Mouse (Mus musculus): ENCODE results near the gene Ffar3.

Gene Ffar3

DNA sequence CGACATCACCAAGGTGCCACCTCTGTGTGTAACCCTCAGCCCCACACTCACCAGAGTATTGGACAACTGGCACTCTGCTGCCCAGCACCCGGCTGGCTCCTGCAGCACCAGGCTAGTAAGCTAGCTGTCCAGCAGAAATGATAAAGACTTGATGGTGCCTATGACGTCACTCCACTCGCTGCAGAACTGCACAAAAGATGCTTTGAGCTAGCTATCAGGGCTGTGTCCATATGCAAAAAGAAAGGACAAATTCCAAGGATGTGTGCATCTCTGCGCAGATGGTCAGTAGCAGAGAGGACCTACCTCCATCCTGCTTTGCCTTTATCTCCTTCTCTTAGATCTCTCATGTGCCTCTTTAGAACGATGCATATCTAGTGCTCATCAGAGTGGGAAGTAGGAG is at the start of gene Ffar3:
Gene Ffar3, minus strand, starts transcription at position 101 of the 400 bp plus-strand sequence.
- no peak for DNase-seq

DNA sequence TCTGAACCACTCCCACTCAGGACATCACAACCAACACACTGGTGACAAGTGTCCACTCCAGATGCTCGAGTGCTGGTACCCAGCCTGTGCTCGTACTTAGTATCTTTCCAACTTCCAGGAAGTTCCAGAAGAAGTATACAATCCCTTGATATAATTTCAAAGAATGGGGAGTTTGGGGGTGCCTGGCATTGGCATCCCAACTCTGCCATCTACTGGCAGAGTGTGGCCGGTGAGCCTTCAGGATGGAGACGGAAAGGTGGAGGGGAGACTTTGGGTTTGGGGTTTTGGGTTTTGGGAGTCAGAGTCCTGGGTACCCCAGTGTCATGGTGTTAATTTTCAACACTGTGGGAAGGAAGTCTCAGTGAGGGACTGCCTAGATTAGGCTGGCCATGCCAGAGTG is 48.1 kb upstream of the Ffar3 start:
- peak; percentile 72 to 73 for DNase-seq

DNA sequence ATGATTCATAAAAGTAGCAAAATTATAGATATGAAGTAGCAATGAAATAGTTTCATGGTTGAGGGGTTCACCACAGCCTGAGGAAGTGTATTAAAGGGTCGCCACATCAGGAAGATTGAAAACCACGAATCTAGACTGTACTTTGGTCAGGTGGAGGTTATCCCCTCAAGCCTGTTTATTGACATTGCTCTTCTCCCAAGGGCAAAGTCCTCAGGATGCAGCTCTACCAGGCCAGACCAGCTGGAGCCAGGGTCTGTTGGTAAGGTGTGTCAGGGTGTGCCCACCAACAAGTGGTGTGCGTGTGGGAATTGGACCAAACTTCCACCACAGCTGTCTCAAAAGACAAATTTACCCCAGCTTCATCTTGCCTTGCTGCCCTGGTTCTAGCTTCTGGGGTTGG is 39.2 kb upstream of the Ffar3 start:
- DNase-seq = no peak

DNA sequence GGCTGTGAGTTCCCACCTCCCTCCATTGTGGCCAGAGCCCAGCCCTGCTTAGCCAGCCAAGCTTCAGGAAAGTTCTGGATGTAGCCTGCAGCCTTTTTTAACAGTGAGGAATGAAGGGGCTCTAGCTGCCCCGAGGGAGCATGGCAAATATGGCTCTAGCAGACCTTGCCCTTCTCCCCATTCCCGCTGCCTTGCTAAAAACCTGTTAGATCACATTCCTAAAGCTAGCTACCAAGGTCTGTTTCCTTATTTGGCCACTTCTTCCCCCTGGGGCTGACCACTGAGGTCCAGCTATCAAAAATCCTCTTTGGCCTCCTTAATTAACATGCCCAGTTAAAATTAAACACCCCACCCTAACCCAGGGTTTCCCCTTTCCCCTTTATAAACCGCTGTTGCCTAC is 36.5 kb upstream of the Ffar3 start:
- DNase-seq = no peak

DNA sequence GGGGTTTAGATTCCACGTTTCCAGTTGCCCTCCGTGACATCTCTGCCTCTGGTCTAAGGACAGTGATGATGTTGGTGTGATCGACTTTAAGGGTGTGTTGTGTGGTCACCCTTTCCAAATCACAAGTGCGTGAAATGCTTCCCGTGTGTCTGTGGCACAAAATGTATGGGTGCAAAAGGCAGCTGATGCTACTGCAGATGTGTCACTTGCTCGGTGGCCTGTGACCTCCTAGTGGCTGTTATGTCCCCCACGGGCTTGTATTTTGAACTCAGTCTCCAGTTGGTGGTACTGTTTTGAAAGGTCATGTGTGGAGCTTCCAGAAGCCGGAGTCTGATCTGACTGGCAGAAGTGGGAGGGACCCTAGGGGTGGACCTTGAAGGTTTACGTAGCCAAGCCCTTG is 35.8 kb upstream of the Ffar3 start:
- DNase-seq = peak; percentile 43 to 57

DNA sequence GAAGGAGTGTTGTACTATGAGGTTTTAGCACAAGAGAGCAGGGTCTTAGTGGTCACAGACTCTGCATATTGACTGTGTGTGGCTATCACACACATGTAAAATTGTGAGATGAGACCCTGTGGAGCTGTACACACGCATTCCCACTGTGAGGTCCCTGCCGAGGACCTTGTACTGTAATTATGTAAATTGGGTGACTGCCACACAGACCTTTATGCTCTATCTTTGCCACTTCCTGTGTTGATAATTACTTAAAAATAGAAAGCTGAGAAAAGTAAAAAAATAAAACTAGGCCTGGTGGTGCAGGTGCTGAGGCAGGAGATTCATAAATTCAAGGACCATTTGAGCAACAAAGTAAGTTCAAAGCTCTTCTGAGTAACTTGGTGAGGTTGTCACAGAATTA is 34.7 kb upstream of the Ffar3 start:
- DNase-seq = peak; percentile 31 to 41

DNA sequence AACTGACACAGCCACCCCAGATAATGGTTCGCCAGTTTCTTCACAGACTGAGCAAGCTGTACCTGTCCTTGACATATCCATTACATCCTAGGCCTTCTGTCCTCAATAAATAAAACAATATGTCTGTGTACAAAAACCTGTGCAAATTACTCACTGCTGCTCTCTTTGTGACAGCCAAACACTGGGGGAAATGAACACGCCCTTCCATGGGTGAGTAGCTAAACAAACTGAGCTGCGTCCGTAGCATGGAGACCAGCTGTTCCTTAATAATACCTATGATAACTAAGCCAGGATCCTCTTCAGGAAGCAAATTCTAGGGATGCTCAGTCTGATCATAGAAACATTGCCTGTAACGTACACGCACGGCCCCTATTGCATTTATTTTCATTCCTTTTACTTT is 32.8 kb upstream of the Ffar3 start:
- DNase-seq = no peak

DNA sequence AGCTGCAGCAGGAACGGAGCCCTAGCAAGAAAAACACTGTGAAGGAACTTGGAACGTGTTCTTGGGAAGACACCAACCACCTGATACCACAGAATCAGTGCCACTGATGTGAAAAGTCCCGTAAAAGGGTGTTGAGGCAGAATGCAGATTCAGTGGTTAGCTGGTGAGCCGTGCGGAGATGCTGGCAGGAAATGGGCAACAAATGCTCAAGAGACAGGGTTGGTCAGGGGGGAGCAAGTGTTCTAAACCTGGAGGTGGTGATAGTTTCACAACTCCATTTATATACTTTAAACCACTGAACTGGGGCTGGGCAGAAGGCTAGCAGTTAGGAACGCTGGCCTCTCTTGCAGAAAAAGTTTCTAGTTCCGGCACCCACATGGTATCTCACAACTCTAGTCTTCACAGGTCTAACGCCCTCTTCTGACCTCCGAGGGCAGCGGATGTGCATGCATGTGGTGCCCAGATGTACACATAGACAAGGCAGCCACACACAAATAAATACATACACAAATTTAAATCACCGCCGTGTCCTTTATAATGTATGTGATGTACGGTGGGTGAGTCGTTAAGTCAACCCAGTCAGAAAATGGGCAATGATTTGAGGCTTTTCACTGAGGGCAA is 31.7 kb upstream of the Ffar3 start:
- peak; percentile 78 to 83 for DNase-seq

DNA sequence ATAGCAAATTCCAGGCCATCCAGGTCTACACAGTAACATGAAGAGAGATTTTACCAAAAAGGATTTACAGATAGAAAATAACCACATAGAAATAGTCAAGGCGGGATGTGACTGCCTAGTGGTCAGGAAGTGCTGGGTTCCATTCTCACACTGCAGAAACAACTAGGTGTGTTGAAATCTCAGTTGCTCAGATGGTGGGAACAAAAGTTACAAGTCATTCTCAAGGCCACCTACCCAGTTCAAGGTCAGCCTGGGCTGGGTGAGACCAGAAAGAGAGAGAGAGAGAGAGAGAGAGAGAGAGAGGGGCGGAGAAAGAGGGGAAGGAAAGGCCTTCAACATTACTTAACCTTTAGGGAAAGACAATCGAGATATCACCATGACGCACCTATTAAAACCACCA is 30.9 kb upstream of the Ffar3 start:
- DNase-seq = no peak

DNA sequence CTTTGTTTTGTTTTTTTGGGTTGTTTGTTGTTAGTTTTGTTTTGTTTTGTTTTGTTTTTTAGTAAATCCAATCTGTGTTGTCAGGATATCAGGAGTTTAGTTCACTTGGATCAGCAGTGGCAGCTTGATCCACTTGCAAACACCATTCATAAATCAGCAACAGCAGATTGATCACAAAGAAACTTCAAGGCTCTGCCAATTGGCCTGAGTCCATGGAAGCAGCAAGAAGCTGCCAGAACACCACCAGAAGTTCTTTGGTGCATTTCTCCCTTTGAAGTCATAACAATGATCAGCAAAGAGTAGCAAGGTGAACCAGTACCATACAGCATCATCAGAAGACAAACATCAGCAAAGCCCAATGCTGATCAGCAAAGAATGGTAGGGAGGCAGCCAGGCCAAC is 28.1 kb upstream of the Ffar3 start:
- no peak for DNase-seq

DNA sequence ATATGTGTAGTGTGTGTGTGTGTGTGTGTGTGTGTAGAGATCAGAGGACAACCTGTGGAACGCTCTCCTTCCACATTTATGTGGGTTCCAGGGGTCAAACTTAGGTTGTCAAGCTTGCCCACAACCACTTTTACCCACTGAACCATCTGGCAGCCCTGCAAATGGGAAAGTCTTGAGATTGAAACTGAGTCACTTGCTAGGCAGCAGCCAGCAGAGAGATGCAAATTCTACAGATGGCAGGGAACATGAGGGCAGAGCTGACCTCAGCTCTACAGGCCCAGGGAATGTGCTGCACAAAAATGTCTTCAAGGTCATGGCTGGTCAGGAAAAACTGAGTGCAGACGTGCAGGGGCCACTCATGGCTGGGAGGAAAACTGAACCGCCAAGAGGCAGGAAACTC is 25.4 kb upstream of the Ffar3 start:
- no peak for DNase-seq

DNA sequence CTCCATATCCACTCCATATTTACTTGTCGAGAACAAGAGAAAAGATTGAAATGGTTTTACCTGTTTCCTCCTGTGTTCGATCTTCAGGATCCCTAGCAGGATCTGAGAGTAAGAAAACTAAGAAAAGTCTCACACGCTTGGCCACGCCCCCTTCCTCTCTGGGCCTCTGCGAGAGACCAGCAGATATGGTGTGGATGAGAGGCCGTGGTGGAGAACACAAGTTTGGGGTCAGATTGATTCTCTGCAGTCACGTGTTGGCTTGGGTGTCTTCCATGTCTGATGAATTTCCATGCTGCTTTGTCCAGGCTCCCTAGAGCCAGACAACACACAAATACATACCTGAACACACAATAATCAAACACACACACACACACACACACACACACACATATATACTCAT is 24.2 kb upstream of the Ffar3 start, which contains the start of gene Cd22:
Gene Cd22, minus strand, starts transcription at position 167 of the 400 bp plus-strand sequence.
- peak; percentile 66 to 72 for DNase-seq

DNA sequence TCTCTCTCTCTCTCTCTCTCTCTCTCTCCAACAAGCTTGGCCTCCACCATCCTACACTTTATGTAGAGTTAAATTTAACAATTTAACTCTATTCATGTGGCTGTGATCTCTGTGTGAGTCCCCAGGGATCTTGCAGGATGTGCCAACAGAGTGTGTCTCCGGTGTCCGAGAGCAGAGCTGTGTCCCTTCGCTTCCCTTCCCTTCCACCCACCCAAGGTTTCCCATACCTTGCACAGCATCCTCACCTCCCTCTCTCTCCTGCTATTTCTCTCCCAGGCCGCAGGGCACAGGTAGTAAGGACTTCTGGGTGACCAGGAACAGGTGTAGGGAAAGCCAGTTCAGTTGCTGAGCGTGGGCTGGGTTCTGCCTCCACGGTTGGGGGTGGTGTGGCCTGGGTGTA is 23.0 kb upstream of the Ffar3 start:
- peak; percentile 61 to 64 for DNase-seq

DNA sequence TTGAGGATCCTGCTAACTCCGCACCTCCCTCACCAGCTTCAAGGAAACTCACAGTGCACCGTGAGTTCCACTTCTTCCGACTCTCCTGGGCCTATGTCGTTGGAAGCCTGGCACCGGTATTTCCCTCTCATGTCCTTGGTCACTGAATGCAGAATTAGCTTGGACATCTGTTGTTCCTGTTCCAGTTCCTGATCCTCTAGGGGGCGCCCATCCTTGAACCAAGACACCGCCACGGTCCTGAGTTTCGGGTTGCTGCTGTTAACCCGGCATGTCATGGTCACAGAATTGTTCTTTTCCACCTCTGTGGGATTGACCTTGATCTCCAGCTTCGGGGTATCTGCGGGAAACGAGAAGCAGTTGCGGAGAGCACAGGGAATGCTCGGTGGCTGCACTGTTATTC is 17.1 kb upstream of the Ffar3 start:
- peak; percentile 86 to 87 for DNase-seq

DNA sequence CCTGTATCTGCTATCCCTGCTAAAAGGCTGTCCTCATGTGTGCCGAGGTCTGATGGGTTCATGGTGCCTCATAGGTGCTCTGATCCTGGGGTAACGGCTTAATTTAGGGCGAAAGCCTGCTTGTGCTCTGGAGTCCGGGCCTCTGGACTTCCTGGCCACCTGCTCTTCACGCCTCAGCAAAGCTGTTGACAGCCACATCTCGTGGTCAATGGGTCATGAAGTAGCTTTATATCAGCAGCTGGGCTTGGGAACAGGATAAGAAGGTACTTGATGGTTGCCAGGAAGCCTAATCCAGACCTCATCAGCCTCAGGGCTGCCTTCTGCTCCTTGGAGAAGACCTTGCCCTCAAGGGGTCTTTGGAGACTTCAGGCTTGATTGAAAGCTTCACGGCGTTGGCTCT is 7.4 kb upstream of the Ffar3 start:
- no peak for DNase-seq

DNA sequence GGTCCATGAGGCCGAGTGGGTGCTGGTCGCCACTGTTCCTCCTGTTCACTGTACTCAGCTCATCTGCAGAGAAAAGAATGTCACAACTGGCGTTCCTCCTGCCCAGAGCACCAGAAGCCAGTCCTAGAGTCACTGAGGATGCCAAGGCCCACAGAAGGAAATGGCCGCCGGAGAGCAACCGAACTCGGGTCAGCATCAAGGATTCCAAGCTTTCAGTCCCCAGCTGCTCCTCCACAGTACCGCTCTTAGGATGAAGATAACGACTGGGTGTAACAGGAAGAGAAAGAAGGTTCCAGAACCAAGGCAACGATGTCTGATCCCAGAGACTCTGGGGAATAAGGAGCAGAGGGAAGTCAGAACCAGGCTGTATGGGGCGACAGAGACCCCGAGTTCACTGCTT is 5.5 kb upstream of the Ffar3 start, which contains the start of gene Ffar1:
Gene Ffar1, minus strand, starts transcription at position 101 of the 400 bp plus-strand sequence.
- no peak for DNase-seq

DNA sequence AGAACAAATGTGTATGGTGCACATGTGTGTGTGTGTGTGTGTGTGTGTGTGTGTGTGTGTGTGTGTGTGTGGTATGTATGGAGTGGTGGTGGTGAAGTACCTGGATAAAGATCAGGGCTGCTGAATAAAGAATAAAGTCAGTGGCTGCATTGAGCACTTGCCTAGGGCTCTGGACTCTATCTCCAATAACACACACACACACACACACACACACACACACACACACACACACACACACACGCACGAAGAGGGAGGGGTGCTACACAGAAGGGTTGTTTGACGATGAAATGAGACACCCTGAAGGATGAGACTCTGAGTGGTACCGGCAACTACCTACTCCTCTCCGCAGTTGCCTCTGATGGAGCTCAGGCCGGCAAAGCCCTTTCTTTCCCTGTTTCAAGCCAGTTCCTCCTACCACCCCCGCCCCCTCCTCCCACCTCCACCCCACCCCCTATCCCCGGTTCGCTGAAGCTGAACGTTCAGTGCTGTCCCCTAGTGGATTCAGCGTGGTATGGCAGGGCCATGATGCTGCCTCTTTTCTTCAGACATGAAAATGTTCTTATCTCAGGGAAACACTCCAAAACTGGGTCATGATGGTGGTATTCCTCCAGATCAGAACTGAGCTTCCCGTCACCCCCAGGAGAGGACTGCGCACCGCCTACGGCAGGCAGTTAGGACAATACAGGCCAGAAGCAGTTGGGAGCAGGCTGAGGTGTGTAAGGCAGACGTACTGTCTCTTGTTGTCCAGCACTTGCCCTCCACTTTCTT is 3.8 kb upstream of the Ffar3 start:
- peak; percentile 72 to 73 for DNase-seq

DNA sequence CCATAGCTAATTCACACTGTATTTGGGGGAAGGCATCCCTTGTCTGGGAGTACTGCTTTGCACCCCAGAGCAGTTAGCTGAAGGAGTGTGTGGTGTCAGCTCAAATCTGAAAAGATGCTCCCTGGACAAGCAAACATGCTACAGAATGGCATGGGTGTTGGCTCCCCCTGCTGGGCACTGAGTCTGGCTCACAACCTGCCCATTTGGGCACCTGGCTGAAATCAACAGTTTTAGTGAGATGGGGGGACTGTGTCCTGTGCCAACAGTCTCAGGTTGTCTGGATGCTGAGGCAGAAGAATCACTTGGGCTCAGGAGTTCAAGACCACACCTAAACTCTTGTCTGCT is 3.3 kb upstream of the Ffar3 start:
- DNase-seq = peak; percentile 93 to 94

DNA sequence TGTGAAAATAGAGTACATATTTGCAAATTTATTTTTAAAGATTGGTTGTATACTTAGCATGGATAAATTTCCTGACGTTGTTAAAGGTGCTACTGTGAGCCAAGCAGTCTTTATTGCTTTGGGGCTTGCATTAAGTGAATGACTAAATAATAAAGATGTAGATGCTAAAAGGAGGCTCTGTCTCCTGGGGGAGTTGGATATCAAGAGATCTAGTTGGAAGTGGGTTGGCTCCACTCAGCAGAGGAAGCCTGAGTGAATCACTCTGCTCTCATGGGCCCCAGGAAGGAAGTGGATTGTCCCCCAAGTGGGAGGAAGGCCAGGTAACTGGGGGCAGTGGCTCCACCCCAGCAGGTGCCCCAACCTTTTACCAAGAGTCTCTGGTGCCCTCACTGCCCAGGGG is 1.8 kb upstream of the Ffar3 start:
- no peak for DNase-seq

DNA sequence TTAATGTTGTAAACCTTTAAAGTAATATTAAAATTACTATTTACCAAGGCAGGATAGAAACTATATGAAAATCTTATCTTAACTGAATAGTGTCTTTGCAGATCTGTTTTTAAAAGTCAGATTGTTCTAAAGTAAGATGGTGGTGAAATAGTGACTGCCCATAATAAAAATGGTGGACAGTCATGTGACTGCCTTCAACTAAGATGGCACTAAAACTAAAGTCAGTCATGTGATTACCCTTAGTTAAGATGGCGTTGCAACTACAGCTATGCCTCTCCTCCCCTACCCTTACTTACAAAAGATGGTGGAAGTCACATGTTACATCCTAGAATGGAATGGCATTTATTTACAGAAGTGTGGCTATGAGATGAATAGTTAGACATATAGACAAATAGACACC is 4.6 kb downstream of the Ffar3 start:
- no peak for DNase-seq

DNA sequence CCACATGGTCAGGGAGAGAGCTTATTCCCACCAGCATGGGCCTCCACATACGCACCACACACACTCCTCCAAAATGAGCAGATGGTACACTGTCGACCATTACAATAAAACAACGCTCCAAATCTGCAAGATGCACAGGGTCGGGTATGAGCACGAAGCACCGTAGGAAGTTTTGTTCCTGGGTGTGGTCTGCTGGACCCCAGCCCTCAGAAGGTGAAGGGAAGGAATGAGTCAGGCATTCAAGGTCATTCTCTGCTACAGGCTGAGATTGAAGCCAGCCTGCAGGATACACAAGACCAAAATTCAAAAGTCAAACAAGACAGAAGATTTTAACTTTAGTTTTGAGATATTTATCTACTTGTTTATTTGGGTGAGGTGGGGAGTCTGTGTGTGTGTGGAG is 8.0 kb downstream of the Ffar3 start:
- DNase-seq = no peak

DNA sequence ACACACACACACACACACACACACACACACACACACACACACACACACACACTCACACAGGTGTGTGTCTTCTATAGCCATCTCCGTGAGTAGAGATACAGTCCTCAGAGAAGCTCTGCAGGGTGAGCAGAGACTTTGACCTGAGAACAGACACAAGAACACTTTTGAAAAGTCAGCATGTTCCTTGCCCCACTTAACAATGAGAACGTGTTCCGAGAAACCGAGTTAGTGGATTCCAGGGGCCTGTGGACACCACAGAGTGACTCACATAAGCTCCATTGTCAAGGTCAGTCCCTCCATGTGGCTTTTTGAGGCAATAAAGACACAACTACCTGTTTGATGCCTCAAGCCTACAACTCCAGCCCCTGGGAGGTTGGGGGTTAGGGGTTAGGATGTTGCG is 8.6 kb downstream of the Ffar3 start:
- DNase-seq = no peak

DNA sequence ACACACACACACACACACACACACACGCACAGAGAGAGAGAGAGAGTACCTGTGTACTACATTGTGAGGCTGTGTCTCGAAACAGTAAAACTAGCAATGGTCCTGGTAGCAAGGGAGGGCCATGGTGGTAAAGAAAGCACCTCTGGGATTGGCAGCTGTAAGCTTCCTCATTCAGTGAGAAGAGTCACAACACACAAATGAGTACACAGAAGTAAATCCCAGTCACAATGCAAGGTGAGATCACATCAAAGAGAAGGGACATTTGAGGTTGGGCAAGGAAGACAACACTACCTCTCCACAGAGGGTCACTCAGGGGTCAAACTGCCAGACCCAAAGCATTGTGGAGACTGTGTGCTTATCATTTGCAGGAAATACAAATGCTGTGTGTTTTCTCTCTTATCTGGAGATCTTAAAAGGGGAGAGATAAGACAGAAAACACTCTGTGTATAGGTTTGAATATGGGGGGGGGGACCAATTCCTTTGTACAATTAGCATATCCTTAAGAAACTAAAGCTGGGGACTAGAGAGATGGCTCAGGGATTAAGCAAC is 9.4 kb downstream of the Ffar3 start:
- peak in 1 of 2 experiments; percentile 30 for DNase-seq

DNA sequence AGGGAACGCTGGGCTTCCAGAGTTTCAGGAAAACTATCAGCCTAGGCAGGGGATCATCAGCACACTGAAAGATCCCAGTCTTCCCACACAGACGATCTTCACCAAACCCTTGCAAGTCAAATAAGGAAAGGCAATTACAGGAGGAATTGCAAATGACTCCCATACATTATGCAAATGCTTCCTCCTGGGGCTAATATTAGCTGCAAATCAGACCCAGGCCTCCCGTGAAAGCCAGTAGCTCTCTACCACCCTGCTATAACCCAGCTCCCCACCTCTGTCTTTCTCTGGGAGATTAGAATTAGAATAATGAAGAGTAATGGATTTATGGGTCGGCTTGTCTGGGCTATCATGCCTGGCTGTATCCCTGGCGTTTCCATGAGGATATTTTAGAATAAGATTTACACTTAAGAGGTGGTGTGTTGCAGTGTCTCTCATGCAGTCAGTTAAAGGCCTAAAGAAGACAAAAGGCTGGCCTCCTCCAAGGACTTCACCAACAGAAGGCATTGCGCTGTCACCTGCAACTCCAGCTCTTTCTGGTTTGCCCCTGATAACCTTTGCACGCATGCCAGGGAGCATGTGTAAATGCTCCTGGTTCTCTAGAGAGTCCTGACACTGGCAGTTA is 11.2 kb downstream of the Ffar3 start:
- no peak for DNase-seq

All from B cell, adult 2 months (primary cell).